Mouse (Mus musculus) frontal cortex, postnatal 36 days (tissue): ENCODE measurements at regions not wholly inside any gene's neighbourhood (a gene's known extent, or its start where the extent isn't known, plus 50 kb on each side); places are given as distances from the start of the nearest gene placed in this dataset.
A peak's percentile ranks its signal among the peaks of the same experiment; 100 is the strongest.

Experiments
- DNase-seq, 2 experiments: peaks; one replicate each; pipeline ENCODE4 v3.0.0; 2022; ENCODE audit warnings: low spot score in 2 of 2

DNA sequence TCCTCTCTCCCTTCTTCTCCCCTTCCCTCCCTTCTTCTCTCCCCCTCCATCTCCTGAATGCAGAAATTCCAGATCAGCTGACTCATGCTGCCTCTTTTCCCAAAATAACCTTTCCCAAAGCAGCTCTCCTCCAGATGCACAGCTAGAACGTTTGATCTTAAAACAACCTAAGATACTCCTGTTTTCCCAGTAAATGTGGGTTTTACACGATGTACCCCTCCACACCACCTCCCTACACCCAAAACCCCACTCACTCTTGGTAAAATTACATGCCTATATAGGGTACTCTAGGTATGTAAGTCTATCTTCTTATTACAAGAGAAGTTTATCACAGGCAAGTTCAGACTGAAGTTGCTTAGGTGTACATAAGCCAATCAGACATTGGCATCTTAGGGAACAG is 155.2 kb upstream of the Tox3 start:
- peak in 1 of 2 experiments; percentile 68 for DNase-seq

DNA sequence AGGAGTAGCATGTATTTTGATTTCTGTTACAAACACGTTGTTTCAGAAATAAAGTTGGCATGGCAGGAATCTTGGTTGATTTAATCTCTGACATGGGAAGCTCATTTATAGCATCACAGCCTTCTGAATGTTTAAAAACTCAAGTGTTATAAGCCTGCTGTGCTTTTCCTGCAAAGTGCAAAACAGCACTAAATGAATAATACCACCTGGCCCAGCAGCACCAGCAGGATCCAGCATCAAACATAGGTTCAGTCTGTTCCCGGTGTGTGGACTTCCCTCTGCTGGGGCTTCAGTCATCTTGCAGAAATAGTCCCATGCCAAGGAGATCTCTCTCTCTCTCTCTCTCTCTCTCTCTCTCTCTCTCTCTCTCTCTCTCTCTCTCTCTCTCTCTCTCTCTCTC is 154.7 kb upstream of the Tox3 start:
- DNase-seq, result peak in 1 of 2 experiments; percentile 51

DNA sequence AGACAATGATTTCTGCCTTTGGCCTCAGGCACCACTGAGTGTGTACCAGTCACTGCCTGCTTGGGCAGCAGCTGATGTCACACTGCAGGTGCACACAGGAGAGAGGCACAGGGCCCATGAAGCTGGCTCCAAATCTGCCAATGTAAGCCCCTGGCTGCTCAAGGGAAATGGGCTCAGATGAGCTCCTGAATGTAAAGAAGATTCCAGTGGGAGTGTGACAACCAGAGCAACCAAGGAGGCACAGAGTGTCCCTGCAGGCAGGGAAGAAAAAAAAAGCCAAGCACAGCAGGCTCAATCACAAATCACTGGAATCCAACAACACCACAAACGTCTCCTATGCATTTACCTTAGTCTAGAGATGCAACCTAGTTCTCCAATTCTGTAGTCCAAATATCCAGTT is 151.2 kb upstream of the Tox3 start:
- no peak for DNase-seq

DNA sequence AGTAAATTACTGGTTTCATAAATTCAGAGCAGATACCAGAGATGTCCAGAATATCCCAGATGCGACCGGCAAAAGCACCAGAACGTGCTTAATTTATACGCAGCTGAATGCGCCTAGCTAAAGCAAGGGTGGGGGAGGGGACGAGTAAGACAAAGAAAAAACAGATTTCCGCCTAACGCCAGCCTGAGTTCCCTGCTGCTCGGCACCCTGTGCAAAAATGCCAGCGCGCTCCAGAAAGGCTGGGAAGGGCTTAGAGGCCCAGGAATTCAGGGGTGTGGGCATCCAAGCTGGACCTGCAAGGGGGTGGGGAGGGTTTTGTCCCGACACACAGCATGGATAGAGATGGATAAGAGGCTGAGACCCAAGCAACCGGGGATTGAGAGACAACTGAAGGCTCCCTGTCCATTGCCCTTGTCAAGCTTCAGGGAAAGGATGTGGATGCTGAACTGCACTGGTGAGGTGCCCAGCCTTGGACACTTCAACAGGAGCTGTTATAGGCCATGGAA is 148.6 kb upstream of the Tox3 start:
- no peak for DNase-seq

DNA sequence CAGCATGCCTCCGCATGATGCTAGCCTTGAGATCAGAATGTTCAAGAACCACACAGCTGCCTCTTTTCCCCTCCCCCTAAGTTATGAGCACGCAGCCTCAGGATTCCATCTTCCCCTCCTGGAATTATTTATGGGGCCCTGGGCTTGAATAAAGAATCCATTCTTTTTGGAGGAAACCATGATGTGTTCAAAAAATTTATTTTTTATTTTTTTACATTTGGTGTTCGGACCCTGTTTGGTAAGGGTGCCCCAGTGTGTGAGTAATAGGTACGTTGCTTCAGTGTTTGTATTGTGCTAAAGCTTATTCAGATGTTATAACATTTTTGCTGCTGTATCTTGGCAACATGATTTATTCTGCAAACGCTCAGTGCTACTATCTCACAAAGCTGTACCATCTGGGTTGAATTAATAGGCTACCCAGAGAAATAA is 147.8 kb upstream of the Tox3 start:
- no peak for DNase-seq

DNA sequence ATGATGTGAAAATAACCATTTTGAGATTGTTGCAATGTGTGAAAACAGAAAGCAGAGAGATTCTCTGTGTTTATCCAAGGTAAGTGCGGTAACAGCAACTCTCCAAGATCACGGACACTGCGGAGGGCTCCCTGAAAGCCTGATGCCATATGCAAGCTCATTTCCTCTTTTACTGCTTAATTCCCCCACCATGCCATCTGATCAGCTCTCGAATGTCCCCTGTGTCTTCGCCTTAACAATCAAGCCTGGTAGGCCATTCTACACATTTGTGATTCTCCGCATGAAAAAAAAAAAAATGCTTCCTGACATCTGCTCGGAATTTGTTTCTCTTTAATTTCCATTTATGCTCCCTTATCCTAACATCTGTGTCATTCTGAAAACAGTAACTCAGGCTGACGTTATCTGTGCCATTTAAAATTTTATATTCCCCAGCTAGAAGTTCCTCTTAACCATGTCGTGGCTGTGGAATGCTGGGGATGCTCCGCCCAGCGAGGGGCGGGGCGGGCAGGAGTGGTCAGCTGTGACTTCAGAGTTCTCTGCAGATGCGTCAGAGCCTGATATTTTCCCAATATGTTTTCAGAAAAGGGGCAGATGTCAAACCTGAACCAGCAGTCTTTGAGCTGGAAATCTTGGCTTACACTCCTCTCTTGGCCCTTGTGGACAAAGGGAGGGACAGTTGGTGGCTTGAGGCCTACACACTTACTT is 144.5 kb upstream of the Tox3 start:
- DNase-seq, result no peak

DNA sequence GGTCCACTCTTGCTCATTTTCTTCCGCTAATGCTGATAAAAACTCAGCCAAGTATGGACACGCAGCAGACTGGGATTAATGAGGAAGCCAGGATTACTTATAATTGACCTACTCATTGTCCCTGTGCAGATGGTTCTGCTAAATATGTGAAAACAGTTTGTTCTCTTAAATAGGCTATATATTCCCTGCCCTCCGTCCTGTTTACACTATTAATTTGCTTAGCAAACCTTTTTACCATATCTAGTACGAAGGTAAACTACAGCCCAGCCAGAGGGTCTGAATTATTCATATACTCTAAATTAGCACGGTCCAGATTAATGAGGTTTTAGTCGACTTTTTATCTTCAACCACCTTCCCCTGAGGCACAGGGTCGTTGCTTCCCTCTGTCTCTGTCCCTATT is 143.5 kb upstream of the Tox3 start:
- DNase-seq, result no peak

DNA sequence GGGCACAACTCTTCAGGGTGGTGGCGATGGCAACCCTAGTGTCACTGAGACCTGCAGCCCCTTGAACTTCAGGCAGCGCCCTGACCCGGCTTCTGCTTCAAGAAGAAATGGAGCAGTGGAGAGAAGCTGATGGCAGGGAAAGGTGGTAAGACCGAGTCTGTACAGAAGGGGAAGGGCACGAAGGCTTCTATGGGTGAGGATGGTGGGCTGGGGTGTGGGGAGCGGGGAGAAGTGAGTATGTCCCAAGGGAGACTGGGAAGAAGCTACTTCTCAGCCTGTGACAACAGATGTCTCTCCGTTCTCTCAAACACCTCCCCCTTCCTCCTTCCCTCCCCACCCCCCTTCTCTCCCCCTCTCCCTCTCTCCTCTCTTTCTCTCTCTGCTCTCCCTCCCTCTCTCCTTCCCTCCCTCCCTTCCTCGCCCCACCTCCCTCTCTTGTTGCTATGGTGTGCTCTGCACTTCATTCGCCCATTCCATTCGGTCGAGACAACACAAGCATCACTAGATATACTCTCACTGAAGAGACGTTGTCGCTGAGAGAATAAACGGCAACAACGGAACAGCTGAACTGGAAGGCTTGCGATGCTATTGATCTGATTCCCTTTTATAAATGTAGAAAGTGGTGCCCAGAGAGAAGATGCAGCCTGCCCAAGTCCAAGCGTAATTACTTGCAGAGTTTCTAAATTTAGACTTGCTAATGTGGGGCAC is 142.7 kb upstream of the Tox3 start:
- DNase-seq, result no peak

DNA sequence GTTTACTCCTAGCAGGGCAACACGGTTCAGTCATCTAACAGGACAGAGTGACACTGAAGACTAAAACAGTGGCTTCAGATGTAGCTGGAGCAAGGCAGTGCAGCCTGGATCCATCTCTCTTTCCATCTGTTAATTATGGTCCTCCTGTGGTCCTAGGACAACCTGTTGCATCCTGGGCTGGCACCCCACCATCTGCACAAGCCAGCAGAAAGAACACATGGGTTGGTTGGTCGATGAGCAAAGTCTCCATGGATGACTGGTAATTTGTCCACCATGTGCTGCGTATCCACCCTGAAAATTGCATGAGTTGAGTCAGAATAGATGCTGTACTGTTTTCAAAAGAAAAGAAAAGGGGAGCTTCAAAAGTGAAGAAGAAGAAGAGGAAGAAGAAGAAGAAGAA is 138.4 kb upstream of the Tox3 start:
- DNase-seq, result no peak

DNA sequence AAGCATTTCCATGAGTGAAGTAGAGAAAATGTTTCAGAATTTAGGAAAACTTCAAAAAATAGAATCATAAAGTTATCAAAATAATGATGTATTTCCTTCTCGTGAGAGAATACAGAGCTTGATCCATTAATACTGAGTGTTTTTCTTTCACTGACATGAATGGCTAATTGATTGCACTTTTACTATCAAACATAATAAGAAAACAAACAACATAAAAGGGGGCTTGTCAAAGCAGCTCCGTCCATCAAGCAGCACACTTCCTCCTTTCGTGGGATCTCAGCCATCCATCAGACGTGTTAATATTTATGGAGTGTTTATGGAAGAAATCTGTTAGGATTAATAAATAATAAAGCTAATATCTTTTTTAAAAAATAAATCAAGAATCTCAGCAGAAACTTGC is 130.0 kb upstream of the Tox3 start:
- no peak for DNase-seq

DNA sequence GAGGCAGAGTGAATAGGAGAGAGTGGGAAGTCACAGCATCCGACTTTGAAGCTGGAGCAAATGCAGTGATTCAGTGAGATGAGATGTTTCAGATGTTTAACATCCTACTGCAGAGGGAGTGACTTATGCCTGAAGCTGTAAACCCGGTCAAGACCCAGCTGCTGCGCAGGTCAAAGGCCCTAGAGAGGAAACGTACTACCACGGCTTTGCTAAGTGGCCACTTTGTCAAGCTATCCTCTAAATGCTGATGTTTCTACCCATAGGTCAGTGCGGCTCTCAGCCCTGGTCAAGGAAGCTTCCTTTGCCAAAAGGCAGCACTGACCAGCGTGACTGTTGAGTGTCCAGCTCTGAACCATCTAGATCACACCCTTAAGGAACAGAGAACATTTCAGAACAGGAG is 125.9 kb upstream of the Tox3 start:
- no peak for DNase-seq

DNA sequence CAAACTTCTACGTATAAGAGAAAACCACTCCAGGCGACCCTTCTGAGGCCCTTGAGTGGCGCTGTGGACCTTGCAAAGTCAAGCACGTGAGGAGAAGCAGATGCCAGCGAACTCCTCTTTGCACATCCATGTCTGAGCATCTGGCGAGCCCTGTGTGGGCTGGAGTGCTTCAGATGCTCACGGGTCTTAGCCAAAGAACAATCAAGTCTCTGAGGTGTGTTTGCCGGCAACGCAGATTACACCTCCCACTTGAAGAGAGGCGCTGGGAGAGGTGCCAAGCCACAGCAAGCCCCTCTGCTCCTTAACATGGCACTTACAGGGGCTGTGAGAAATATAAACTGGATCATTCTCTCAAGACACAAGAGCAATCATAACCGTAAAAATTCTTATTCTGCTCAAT is 122.7 kb upstream of the Tox3 start:
- DNase-seq, result peak; percentile 22 to 54

DNA sequence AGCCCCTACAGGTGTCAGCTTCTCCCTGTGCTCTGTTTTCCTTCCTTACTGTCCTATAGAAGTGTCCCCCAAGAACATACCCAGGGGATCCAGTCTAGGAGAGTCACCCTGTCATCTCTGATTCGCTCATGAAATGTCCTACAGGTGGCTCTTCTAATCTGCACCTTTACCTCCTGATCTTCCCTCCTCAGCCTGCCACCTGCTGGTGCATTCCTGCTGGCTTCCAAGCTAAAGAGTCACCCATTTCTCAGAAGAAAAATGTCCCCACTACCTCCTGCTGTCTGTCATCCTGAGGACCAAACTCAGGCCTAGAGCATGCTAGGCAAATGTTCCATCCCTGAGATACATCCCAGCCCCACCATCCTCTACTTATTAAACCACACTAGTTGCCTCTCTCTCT is 115.6 kb upstream of the Tox3 start:
- no peak for DNase-seq

DNA sequence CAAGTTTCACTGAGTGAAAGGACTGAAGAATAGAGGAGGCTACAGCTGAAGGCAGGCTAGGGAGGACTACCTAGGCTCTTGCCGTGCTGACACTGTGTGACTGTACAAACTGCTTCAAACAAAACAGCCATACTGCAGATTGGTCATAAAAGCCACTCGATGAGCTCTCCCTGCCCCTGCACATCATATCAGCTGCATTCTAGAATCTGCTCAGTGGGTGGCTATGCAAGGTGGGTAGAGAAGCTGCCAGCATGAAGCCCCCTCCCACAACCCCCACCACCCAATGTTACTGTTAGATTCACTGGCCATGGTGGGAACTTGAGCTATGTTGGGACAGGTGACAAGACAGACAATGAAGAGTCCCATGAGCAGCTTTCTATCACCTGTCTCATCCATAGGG is 107.2 kb upstream of the Tox3 start:
- no peak for DNase-seq

DNA sequence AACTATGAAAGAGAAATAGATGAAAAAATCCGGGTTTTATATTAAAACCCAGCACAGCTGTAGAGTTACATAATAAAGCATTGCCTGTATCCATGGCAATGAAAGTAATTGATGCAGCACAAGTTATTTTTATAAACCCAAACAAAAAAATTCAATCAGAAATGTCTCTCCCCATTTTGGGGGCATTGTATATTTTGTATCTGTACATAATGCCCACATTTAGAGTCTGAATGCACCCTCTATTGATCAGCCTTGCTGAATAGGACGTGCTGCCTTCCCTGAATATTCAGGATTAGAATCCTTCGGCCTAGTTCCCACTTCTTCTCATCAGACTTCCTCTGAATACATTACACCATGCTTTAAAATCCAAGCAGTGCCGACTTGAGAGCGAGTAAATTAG is 106.0 kb upstream of the Tox3 start:
- DNase-seq, result peak; percentile 23 to 63

DNA sequence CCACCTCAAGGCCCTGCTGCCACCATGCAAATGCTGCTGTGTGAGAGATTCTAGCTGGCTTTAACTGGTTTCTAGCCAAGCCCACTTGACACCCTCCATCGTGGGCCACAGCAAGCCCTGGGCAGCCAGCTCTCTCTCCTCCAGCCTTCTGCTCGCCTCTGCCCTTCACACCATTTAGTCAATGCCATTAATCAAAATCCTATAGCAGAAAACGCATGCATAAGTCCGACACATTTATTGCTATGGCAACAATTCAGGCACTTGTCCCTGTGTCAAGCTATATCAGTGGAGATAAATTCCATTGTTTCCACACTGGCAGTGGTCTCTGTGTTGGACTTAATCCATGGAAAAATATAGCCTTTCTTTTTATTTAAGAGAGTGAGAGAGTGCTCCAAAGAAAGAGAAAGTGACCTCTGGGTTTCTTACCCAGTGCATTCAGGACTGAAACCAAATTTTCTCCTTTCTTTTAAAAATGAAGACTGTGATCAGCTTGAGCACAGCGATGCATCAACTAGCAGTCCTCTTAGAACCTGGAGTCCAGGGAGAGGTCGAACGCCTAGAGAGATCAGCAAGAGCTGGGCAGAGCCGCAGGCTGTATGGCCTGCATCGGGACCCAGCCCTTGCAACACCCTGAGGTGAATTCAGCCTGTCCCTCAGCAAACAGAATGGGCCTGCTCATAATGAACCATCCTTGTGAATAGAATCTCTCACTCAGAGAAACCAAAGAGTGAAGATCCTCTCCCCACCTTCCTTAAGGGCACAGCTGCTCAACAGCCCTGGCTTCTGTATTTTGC is 93.1 kb upstream of the Tox3 start:
- DNase-seq, result no peak

DNA sequence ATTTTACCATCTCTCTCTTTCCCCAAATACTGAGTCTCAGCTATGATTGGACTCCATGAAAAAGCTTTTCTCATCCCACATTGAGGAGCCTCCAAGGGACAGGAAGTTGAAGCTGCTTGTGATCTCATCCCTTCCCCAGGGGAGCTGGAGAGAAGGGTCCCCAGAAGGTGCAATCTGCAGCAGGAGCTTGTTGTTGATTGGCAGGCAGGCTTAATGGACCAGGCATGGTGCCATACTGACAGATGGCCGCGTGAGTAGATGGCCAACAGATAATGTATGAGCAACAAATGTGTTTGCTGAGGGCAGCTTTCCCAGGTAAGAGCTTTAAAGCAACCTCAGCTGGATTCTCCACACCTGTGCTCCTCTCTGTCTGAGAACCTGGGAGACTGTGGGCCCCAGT is 65.9 kb upstream of the Tox3 start:
- DNase-seq, result no peak
